In genomic region chr7:122258521-122258920, GRCm38 (mm10) we compare ENCODE assay signal across 24 mouse cellular contexts. TPM values are rescaled to one million over a fixed set of nuclear protein-coding genes. Genes with fewer than 3 reads are reported as not detected.
DNase-seq lines count a peak whose midpoint lies in the region; ATAC-seq and TF ChIP-seq lines count a peak whose summit lies in the region.
"Had no signal": no experiment of that assay in that cellular context is flagged by ENCODE, and none has a peak within 500 bp of the region (broad histone marks: within the 10 kb centered on the region; RNA-seq: fewer than 3 reads in every experiment).

No protein-coding gene starts in this region.

- WGBS in liver, postnatal 0 days (ENCODE audit: insufficient replicate concordance): 58% methylated on average over 4 of the region's 4 CpGs
- 72% methylated on average over 4 of the region's 4 CpGs for WGBS in liver, embryonic 11.5 days
- 84% methylated on average over 4 of the region's 4 CpGs for WGBS in forebrain, postnatal 0 days

- no peak for TF ChIP-seq RAD21 in CH12.LX (IDR thresholded peaks at IDR 0.05; ENCODE audit: low read depth, low read length)

- no peaks in the 10 kb centered on the region for H3K27me3 ChIP-seq in liver, postnatal 0 days (ENCODE audit: insufficient read depth, low read length)
- H3K27me3 ChIP-seq in liver, embryonic 11.5 days (replicated peaks; ENCODE audit: control insufficient read depth, insufficient read depth, low read length): no peaks in the 10 kb centered on the region
- no peaks in the 10 kb centered on the region for H3K27me3 ChIP-seq in CH12.LX (replicated peaks)
- H3K27me3 ChIP-seq in forebrain, postnatal 0 days (ENCODE audit: insufficient read depth, low read length): no peaks in the 10 kb centered on the region
- H3K27me3 ChIP-seq: embryonic facial prominence, embryonic 15.5 days; heart, embryonic 12.5 days had no signal

- dilution Hi-C loops in CH12.LX (cut with MboI; ENCODE audit: extremely low pct_ligation_motif_present, extremely low pct_unique_long_range_greater_than_20kb, low sequenced_read_pairs): no loop called here

- in situ Hi-C loops in CH12.LX (cut with MboI; ENCODE audit: low pct_ligation_motif_present, low pct_unique_long_range_greater_than_20kb, low sequenced_read_pairs): no loop called here

- no peak for TF ChIP-seq EP300 in liver, postnatal 0 days (IDR thresholded peaks at IDR 0.05; ENCODE audit: low read depth)
- no peak for TF ChIP-seq EP300 in CH12.LX (IDR thresholded peaks at IDR 0.05; ENCODE audit: low read length)

- H3K4me3 ChIP-seq in liver, postnatal 0 days (ENCODE audit: low read depth, low read length): no peak overlapping the region
- no peak overlapping the region for H3K4me3 ChIP-seq in liver, embryonic 11.5 days (ENCODE audit: low read depth, low read length)
- no peak overlapping the region for H3K4me3 ChIP-seq in CH12.LX (replicated peaks in 1 of 3; ENCODE audit: low read depth in 2 of 3, low read length in 2 of 3, poor library complexity in 1 of 3)
- H3K4me3 ChIP-seq in forebrain, postnatal 0 days (ENCODE audit: low read depth, low read length): no peak overlapping the region
- H3K4me3 ChIP-seq: embryonic facial prominence, embryonic 15.5 days; erythroblast, embryonic 14.5 days; forebrain, embryonic 10.5 days; heart, adult 2 months; heart, embryonic 12.5 days; hindbrain, embryonic 10.5 days had no signal

- ATAC-seq in liver, postnatal 0 days: no peak
- ATAC-seq in liver, embryonic 11.5 days (replicated peaks; ENCODE audit: low FRiP score): no peak
- ATAC-seq in common myeloid progenitor, adult 5-6 weeks (replicated peaks; ENCODE audit: low read depth, poor library complexity, severe bottlenecking): peak; percentile 45
- peak; percentile 54 for ATAC-seq in megakaryocyte progenitor cell, adult 5-6 weeks (replicated peaks; ENCODE audit: poor library complexity)
- no peak for ATAC-seq in forebrain, postnatal 0 days
- ATAC-seq: forebrain, embryonic 14.5 days had no signal

- no peak for TF ChIP-seq POLR2A in CH12.LX (IDR thresholded peaks at IDR 0.05; ENCODE audit: low read depth, low read length)

- H3K27ac ChIP-seq in liver, postnatal 0 days (ENCODE audit: low read depth): peak overlapping the region; percentile 44; the same call in 1 of the 2 replicates
- H3K27ac ChIP-seq in liver, embryonic 11.5 days (ENCODE audit: low read depth, low read length): no peak overlapping the region
- H3K27ac ChIP-seq in CH12.LX (ENCODE audit: insufficient read depth, low read depth): peak overlapping the region; percentile 19; the same call in 1 of the 2 replicates
- no peak overlapping the region for H3K27ac ChIP-seq in forebrain, postnatal 0 days (ENCODE audit: low read depth, low read length)
- H3K27ac ChIP-seq: embryonic facial prominence, embryonic 15.5 days; forebrain, embryonic 10.5 days; heart, adult 2 months; hindbrain, embryonic 10.5 days; hindbrain, embryonic 14.5 days had no signal

- no peak overlapping the region for H3K9ac ChIP-seq in liver, postnatal 0 days (replicated peaks)
- no peak overlapping the region for H3K9ac ChIP-seq in liver, embryonic 11.5 days (ENCODE audit: low read depth, low read length)
- H3K9ac ChIP-seq in CH12.LX (ENCODE audit: insufficient read depth, low read depth): no peak overlapping the region
- H3K9ac ChIP-seq in forebrain, postnatal 0 days: no peak overlapping the region
- H3K9ac ChIP-seq: embryonic facial prominence, embryonic 15.5 days; heart, embryonic 12.5 days; hindbrain, embryonic 14.5 days had no signal

- no peak overlapping the region for H3K4me2 ChIP-seq in liver, postnatal 0 days (ENCODE audit: low read depth, low read length)
- H3K4me2 ChIP-seq in liver, embryonic 11.5 days: no peak overlapping the region
- H3K4me2 ChIP-seq in CH12.LX (ENCODE audit: insufficient read depth, low read depth, poor library complexity, severe bottlenecking): no peak overlapping the region
- no peak overlapping the region for H3K4me2 ChIP-seq in forebrain, postnatal 0 days (ENCODE audit: low read depth)
- H3K4me2 ChIP-seq: embryonic facial prominence, embryonic 15.5 days; heart, embryonic 12.5 days; hindbrain, embryonic 14.5 days had no signal

- no peaks in the 10 kb centered on the region for H3K79me2 ChIP-seq in CH12.LX (replicated peaks; ENCODE audit: control insufficient read depth, extremely low read depth, insufficient read depth, poor library complexity, severe bottlenecking)

- H3K36me3 ChIP-seq in liver, postnatal 0 days (replicated peaks; ENCODE audit: insufficient read depth, low read length): no peaks in the 10 kb centered on the region
- no peaks in the 10 kb centered on the region for H3K36me3 ChIP-seq in liver, embryonic 11.5 days (ENCODE audit: control insufficient read depth, insufficient read depth, low read length)
- no peaks in the 10 kb centered on the region for H3K36me3 ChIP-seq in CH12.LX (replicated peaks in 1 of 2; ENCODE audit: control insufficient read depth in 1 of 2, insufficient read depth in 1 of 2, low read length in 1 of 2)
- H3K36me3 ChIP-seq in forebrain, postnatal 0 days (ENCODE audit: insufficient read depth): no peaks in the 10 kb centered on the region
- H3K36me3 ChIP-seq: embryonic facial prominence, embryonic 15.5 days; forebrain, embryonic 10.5 days; heart, embryonic 12.5 days; hindbrain, embryonic 10.5 days had no signal

- DNase-seq in liver, postnatal 0 days: no peak
- DNase-seq in liver, embryonic 11.5 days (ENCODE audit: low spot score): no peak
- no peak for DNase-seq in CH12.LX (ENCODE audit: extremely low read depth)
- no peak for DNase-seq in testis, postnatal 14 days (ENCODE audit: low spot score)
- no peak for DNase-seq in gastrocnemius, postnatal 4 days (ENCODE audit: low spot score in 2 of 2)
- no peak for DNase-seq in forebrain, postnatal 0 days
- DNase-seq: adrenal gland, adult 2 months; adrenal gland, postnatal 25 days; cerebellum, adult 11-12 months; cerebellum, adult 9-11 months; cerebellum, postnatal 36 days; gastrocnemius, postnatal 36 days; heart, adult 2 months had no signal

- no peak for TF ChIP-seq CTCF in liver, postnatal 0 days (IDR thresholded peaks at IDR 0.05; ENCODE audit: low read depth)
- no peak for TF ChIP-seq CTCF in CH12.LX (conservative IDR thresholded peaks at IDR 0.05 in 1 of 2, IDR thresholded peaks at IDR 0.05 in 1 of 2; ENCODE audit: low read depth in 2 of 2, low read length in 2 of 2)
- TF ChIP-seq CTCF in forebrain, postnatal 0 days (IDR thresholded peaks at IDR 0.05; ENCODE audit: low read depth): no peak

- no peaks in the 10 kb centered on the region for H3K9me3 ChIP-seq in liver, postnatal 0 days (ENCODE audit: low read length)
- no peaks in the 10 kb centered on the region for H3K9me3 ChIP-seq in liver, embryonic 11.5 days (ENCODE audit: control insufficient read depth, low read length)
- no peaks in the 10 kb centered on the region for H3K9me3 ChIP-seq in CH12.LX (replicated peaks; ENCODE audit: low read length)
- H3K9me3 ChIP-seq in forebrain, postnatal 0 days (ENCODE audit: low read length): no peaks in the 10 kb centered on the region
- H3K9me3 ChIP-seq: embryonic facial prominence, embryonic 15.5 days; forebrain, embryonic 10.5 days; heart, embryonic 12.5 days; hindbrain, embryonic 10.5 days had no signal

- peaks cover 2% of the 10 kb centered on the region for H3K4me1 ChIP-seq in liver, postnatal 0 days (ENCODE audit: insufficient read depth)
- H3K4me1 ChIP-seq in liver, embryonic 11.5 days (replicated peaks; ENCODE audit: control insufficient read depth, insufficient read depth, low read length): no peaks in the 10 kb centered on the region
- H3K4me1 ChIP-seq in CH12.LX (ENCODE audit: control insufficient read depth in 1 of 2, insufficient read depth in 2 of 2): peaks cover 37 to 67% of the 10 kb centered on the region in 2 experiments
- no peaks in the 10 kb centered on the region for H3K4me1 ChIP-seq in forebrain, postnatal 0 days (ENCODE audit: insufficient read depth)
- H3K4me1 ChIP-seq: embryonic facial prominence, embryonic 15.5 days; forebrain, embryonic 10.5 days; hindbrain, embryonic 10.5 days had no signal

TF ChIP-seq in CH12.LX, 34 proteins besides CTCF, POLR2A, EP300 and RAD21:
- TF ChIP-seq HCFC1 (IDR thresholded peaks at IDR 0.05; ENCODE audit: low read depth, low read length) (no peak), ZNF384 (IDR thresholded peaks at IDR 0.05; ENCODE audit: low read depth, low read length) (peak; percentile 44)

RNA-seq across cellular contexts. Expression of gene Prkcb, which starts 30.0 kb away (rescaled TPM):
- 8.1 TPM in 2 replicates for polyA plus RNA-seq in liver, postnatal 0 days (2015; fragmentation: Nextera tagmentation; extraction: Ambion mirVana)
- 3.7 and 4.4 TPM in 2 replicates for polyA plus RNA-seq in liver, embryonic 11.5 days (2014; fragmentation: Nextera tagmentation; extraction: Ambion mirVana)
- 270 and 337 TPM in 2 replicates for total RNA-seq in CH12.LX (2012; rRNA removed)
- 289 and 323 TPM in 2 replicates for total RNA-seq in CH12.LX (2014; rRNA removed)
- 381 and 463 TPM in 2 replicates for polyA plus RNA-seq in CH12.LX (2012; ENCODE audit: insufficient read length, low read depth)
- total RNA-seq in common myeloid progenitor, adult 5-6 weeks (2017): 3.7 and 4.8 TPM in 2 replicates
- 34.1 and 39.9 TPM in 2 replicates for total RNA-seq in megakaryocyte progenitor cell, adult 5-6 weeks (2015)
- total RNA-seq in megakaryocyte progenitor cell, adult 5-6 weeks (2017): 24.8 and 32.6 TPM in 2 replicates
- total RNA-seq in gastrocnemius, postnatal 4 days (2021): 1 to 10 TPM; 4.4 to 5.8 TPM
- total RNA-seq in forebrain, postnatal 0 days (2014; rRNA removed): 182 and 207 TPM in 2 replicates
- polyA plus RNA-seq in forebrain, postnatal 0 days (2015; fragmentation: Nextera tagmentation; extraction: Ambion mirVana): 91.8 and 145 TPM in 2 replicates
- polyA plus RNA-seq: erythroblast, embryonic 14.5 days had no signal

RNA-seq across cellular contexts. Expression of gene Chp2, which starts 39.2 kb away (rescaled TPM):
- 2.1 and 2.9 TPM in 2 replicates for polyA plus RNA-seq in liver, postnatal 0 days (2015; fragmentation: Nextera tagmentation; extraction: Ambion mirVana)
- 0.12 TPM in 1 of 2 replicates, not detected in the other for polyA plus RNA-seq in liver, embryonic 11.5 days (2014; fragmentation: Nextera tagmentation; extraction: Ambion mirVana)
- total RNA-seq in CH12.LX (2012; rRNA removed): not detected in 2 replicates
- total RNA-seq in CH12.LX (2014; rRNA removed): not detected in 2 replicates
- not detected in 2 replicates for polyA plus RNA-seq in CH12.LX (2012; ENCODE audit: insufficient read length, low read depth)
- 0.24 TPM in 1 of 2 replicates, not detected in the other for total RNA-seq in common myeloid progenitor, adult 5-6 weeks (2017)
- total RNA-seq in megakaryocyte progenitor cell, adult 5-6 weeks (2015): not detected in 2 replicates
- not detected in 2 replicates for total RNA-seq in megakaryocyte progenitor cell, adult 5-6 weeks (2017)
- total RNA-seq in gastrocnemius, postnatal 4 days (2021): 1 to 10 TPM; 5.1 to 5.4 TPM
- 1.00 and 1.5 TPM in 2 replicates for total RNA-seq in forebrain, postnatal 0 days (2014; rRNA removed)
- polyA plus RNA-seq in forebrain, postnatal 0 days (2015; fragmentation: Nextera tagmentation; extraction: Ambion mirVana): 0.98 and 1.1 TPM in 2 replicates
- total RNA-seq: ES-E14 had no signal
- polyA plus RNA-seq: embryonic facial prominence, embryonic 11.5 days; erythroblast, embryonic 14.5 days; forebrain, embryonic 10.5 days had no signal

Comparison
In these comparisons a context has a peak if more than half of its experiments do, and no peak if none do; other contexts are left out.
1. H3K27ac ChIP-seq: peak in liver, postnatal 0 days (single experiment) and CH12.LX (single experiment); none in liver, embryonic 11.5 days (single experiment) and forebrain, postnatal 0 days (single experiment).
2. ATAC-seq: peak in common myeloid progenitor, adult 5-6 weeks (single experiment) and megakaryocyte progenitor cell, adult 5-6 weeks (single experiment); none in liver, postnatal 0 days (single experiment), liver, embryonic 11.5 days (single experiment) and forebrain, postnatal 0 days (single experiment).